Mouse (Mus musculus) lung, postnatal 10 days (tissue): Measurements from ENCODE around the gene Ptprj.

Experiments
- DNase-seq: peaks from one replicate; pipeline ENCODE4 v3.0.0; 2021

Ptprj gene

GRCm38 (mm10) chr2:90557913-90558312, 22.5 kb downstream of the Ptprj start:
- DNase-seq = no peak

GRCm38 (mm10) chr2:90555744-90556143, 24.7 kb downstream of the Ptprj start:
- no peak for DNase-seq

- no peak for DNase-seq
Measured at GRCm38 (mm10) chr2:90554806-90555205, 25.6 kb downstream of the Ptprj start.

GRCm38 (mm10) chr2:90553861-90554260, 26.6 kb downstream of the Ptprj start:
- no peak for DNase-seq

- no peak for DNase-seq
Measured at GRCm38 (mm10) chr2:90550656-90551055, 29.8 kb downstream of the Ptprj start.

GRCm38 (mm10) chr2:90548541-90548940, 31.9 kb downstream of the Ptprj start:
- DNase-seq = no peak

- DNase-seq = no peak
Measured at GRCm38 (mm10) chr2:90547144-90547609, 33.3 kb downstream of the Ptprj start.

GRCm38 (mm10) chr2:90545261-90545660, 35.2 kb downstream of the Ptprj start:
- no peak for DNase-seq

- DNase-seq = no peak
Measured at GRCm38 (mm10) chr2:90543989-90544388, 36.5 kb downstream of the Ptprj start.

GRCm38 (mm10) chr2:90543106-90543702, 37.2 kb downstream of the Ptprj start:
- no peak for DNase-seq

GRCm38 (mm10) chr2:90542656-90543055, 37.8 kb downstream of the Ptprj start:
- no peak for DNase-seq

GRCm38 (mm10) chr2:90539206-90539605, 41.2 kb downstream of the Ptprj start:
- DNase-seq = no peak

- DNase-seq = no peak
Measured at GRCm38 (mm10) chr2:90537244-90537643, 43.2 kb downstream of the Ptprj start.

GRCm38 (mm10) chr2:90536555-90536954, 43.9 kb downstream of the Ptprj start:
- DNase-seq = no peak

GRCm38 (mm10) chr2:90534751-90535150, 45.7 kb downstream of the Ptprj start:
- DNase-seq = no peak

- no peak for DNase-seq
Measured at GRCm38 (mm10) chr2:90533944-90534343, 46.5 kb downstream of the Ptprj start.

- DNase-seq = no peak
Measured at GRCm38 (mm10) chr2:90532095-90532494, 48.4 kb downstream of the Ptprj start.

- DNase-seq = no peak
Measured at GRCm38 (mm10) chr2:90528107-90528506, 52.3 kb downstream of the Ptprj start.

- no peak for DNase-seq
Measured at GRCm38 (mm10) chr2:90526971-90527370, 53.5 kb downstream of the Ptprj start.

- DNase-seq = no peak
Measured at GRCm38 (mm10) chr2:90526564-90526963, 53.9 kb downstream of the Ptprj start.

- DNase-seq = no peak
Measured at GRCm38 (mm10) chr2:90525807-90526206, 54.6 kb downstream of the Ptprj start.

GRCm38 (mm10) chr2:90522455-90522854, 58.0 kb downstream of the Ptprj start:
- DNase-seq = no peak

GRCm38 (mm10) chr2:90521909-90522308, 58.5 kb downstream of the Ptprj start:
- no peak for DNase-seq

- DNase-seq = no peak
Measured at GRCm38 (mm10) chr2:90518296-90518695, 62.2 kb downstream of the Ptprj start.

- no peak for DNase-seq
Measured at GRCm38 (mm10) chr2:90514969-90515368, 65.5 kb downstream of the Ptprj start.
